Mouse (Mus musculus) left cerebral cortex, adult 18-20 months (tissue): Measurements from ENCODE around the gene Ptpn5. TPM values are rescaled to one million over a fixed set of nuclear protein-coding genes. Genes with fewer than 3 reads are reported as not detected.

Experiments
- DNase-seq, 2 experiments: peaks; one replicate each; pipeline ENCODE4 v3.0.0; 2021 to 2022; ENCODE audit warnings: low spot score in 2 of 2, mixed read lengths in 1 of 2
- long read RNA-seq, 2 experiments: library from polyadenylated mRNA; stranded (forward); transcript quantifications; one replicate each; pipeline ENCODE4 v2.0.0; 2021
- total RNA-seq, 2 experiments: library from RNA; stranded (reverse); gene quantifications; 2 replicates each; pipeline ENCODE4 v1.2.3; 2021

Ptpn5 gene
- total RNA-seq, result 100 to 1,000 TPM; 187 to 189 TPM
- long read RNA-seq, experiment 1, transcript Ptpn5-202 (14 exons, 3,137 nt), result minor isoform, 9 of 309 reads
- long read RNA-seq, experiment 1, transcript Ptpn5-201 (14 exons, 3,145 nt), result major isoform, 138 of 309 reads
- long read RNA-seq, experiment 1, partial matches to known transcripts, result 100 of 309 reads
- long read RNA-seq, experiment 1, other reads (novel, unspliced or antisense), result 62 of 309 reads
- long read RNA-seq, experiment 2, transcript Ptpn5-201 (14 exons, 3,145 nt), result major isoform, 93 of 232 reads
- long read RNA-seq, experiment 2, partial matches to known transcripts, result 108 of 232 reads
- long read RNA-seq, experiment 2, other reads (novel, unspliced or antisense), result 27 of 232 reads

- no peak for DNase-seq
These were observed at the start of gene Ptpn5 for GRCm38 (mm10) chr7:47133331-47133730. Gene Ptpn5 (minus strand): TSS chr7:47133684.

DNA sequence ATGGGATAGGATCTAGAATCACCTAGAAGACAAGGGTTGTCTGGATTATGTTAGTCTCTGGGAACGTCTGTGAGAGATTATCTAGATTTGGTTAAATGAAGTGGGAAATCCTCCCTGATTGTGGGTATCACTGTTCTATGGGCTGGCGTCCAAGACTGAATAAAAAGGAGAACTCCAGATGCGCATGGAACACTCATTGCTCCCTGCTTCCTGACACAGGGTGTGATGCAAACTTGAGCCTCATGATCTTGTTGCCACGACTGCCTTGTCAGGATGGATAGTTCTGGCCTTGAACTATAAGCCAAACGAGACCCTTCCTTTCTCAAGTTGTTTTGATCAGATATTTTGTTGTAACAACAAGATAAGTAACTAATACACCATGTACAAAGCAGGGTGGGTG lies 37.3 kb upstream of the Ptpn5 start:
- DNase-seq, result no peak

DNA sequence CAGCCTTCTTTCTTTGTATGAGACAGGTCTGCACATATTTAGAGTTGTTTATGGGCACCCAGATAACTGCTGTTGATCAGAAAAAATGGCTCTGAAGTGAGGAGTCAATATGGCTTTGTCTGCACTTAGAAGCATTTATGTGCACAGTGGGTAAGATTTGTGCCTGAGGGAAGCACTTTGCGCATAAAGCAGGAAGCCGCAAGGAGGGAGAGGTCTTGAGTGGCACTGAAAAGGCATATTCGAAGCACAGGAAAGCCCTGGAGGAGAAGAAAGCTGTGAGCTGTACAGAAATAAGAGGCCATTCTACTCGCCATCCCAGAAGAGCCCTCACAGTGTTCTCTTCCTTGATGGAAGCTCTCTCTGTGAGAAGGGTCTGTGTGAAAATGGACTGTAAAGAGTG lies 31.5 kb upstream of the Ptpn5 start:
- DNase-seq, result no peak

GRCm38 (mm10) chr7:47163203-47163602 lies 29.7 kb upstream of the Ptpn5 start:
- DNase-seq, result no peak

DNA sequence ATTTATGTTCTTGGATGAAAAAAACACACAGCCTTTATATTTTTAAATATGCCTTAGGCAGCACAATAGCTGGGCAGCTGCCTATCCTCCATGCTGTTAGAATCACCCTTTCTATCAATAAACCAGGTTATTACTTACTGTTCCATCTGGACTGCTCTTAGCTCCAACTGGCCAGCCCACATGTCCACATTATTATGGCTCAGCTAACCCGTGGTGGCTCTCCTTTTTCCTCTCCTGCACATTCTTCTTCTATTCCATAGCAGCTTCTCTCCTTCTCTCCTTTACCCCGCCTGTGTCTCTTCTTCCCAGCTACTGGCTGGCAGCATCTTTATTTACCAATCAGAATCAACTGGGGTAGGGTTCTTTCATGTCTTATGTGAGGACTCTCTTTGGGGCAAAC lies 25.0 kb upstream of the Ptpn5 start:
- DNase-seq, result peak in 1 of 2 experiments; percentile 18

- no peak for DNase-seq
These were observed 24.3 kb upstream of the Ptpn5 start for GRCm38 (mm10) chr7:47157743-47158142.

DNA sequence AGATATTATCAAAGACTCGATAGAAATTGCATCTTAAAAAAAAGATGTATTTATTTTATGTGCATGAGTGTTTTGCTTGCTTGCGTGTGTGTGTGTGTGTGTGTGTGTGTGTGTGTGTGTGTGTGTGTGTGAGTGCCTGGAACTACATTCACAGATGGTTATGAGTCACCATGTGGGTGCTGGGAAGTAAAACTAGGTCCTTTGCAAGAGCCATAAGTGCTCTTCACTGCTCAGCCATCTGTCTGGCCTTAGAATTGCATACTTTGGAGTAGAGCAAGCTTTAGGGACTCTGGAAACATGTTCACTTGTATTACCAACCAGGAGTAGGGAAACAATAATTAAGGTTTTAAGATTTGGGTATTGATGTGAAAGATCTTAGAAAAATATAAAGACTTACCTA lies 22.4 kb upstream of the Ptpn5 start:
- DNase-seq, result peak; percentile 52 to 65

DNA sequence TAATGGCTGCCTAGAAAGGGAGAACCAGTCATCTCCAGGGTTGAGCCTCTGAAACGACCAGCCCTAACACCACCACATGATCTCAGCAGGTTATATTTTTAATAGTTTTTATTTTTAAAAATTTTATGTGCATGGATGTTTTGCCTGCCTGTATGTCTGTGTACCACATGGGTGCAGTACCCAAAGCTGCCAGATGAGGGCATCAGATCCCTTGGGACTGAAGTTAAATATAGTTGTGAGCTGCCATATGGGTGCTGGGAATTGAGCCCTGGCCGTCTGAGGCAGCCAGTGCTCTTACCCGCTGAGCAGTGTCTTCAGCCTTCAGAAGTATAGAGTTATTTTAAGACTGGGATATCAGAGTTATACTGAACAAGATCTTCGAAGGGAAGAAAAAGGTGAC lies 21.9 kb upstream of the Ptpn5 start:
- DNase-seq, result no peak

GRCm38 (mm10) chr7:47150420-47151061 lies 17.1 kb upstream of the Ptpn5 start:
- DNase-seq, result peak; percentile 45 to 59

DNA sequence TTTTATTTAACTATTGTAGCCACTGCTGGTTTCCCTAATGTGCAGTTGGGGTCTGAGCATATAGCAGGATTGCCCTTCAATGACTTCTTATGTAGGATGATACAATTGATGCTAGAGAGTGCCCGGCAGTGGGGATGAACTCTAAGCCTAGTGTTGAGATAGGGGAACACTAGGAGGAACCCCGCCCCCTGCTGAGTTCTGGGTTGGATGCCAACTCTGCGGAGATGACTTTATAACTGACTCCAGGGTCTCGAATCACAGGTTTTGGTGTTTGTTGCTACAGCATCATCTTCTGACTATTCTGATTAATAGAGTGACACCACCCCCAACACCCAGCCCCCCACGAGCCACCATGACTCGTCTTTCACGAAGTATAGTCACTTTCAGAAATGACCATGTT lies 14.8 kb upstream of the Ptpn5 start:
- DNase-seq, result no peak

DNA sequence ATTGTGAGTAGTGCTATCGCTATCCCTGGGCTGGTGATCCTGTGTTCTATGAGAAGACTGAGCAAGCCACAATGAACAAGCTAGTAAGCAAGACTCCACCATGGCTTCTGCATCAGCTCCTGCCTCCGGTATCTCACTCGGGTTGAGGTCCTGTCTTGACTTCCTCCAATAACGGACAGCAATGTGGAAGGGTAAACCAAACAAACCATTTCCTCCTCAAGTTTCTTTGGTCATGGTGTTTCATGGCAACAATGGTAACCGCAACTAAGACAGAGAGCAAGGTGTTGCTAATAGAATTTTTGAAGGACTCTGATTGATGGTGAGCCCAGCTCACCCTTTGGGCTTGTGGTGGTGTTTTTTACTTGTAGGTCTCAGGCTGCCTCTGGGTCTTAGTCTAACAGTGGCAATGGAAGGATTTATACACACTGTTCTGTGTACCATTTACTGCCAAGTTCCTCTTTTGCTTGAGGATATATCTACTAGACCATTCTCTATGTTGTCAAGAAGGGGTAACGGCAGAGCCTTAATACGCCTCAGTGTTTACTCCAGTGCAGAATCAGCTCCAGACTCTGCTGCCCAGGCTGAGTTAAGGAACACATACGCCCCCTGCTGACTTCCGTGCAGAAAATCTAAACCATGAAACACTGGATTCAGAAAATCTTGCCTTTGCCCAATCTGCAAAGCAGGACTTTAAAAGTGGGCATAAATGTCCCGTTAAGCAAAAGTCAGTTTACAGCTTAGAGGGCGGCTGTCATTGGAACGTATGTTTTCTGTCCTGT lies 12.7 kb upstream of the Ptpn5 start:
- DNase-seq, result peak; percentile 76 to 77

GRCm38 (mm10) chr7:47144299-47144698 lies 10.8 kb upstream of the Ptpn5 start:
- no peak for DNase-seq

- DNase-seq, result no peak
These were observed 6.4 kb upstream of the Ptpn5 start for GRCm38 (mm10) chr7:47139823-47140325.

DNA sequence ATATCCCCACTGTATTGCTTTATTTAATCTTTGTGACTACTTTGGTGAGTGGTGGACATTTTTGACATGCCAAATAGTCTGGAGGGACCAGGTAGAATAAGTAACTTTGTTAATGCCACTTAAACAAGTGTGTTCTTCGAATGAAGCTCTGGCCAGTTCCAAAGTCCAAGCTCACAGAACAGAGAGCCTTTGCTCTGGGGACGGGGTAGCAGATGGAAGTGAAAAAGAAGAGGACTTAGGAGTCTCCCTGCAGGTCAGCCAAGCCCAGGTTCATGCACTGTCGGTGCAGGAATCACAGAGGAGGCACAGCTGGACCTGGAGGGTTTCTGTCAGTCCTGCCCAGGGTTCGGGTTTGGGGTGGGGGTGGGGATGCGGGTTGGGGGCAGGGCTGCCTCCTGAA lies 1.1 kb upstream of the Ptpn5 start:
- DNase-seq, result no peak

DNA sequence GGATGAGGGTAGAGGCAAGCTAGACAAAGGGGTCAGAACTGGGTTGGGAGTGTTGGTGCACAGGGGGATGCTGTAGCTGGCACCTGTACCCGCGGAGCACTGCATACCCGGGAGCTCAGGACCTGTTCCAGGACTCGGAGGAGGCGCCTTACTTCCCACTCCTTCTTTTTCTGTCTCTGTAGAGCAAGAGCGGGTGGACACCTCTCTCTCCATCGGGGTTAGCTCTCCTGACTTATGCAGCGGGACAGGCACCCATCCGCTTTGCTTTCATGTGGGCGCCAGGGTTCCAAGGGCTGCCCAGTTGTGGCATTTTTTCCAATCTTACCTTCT lies 588 bp downstream of the Ptpn5 start:
- DNase-seq, result peak; percentile 58 to 74

DNA sequence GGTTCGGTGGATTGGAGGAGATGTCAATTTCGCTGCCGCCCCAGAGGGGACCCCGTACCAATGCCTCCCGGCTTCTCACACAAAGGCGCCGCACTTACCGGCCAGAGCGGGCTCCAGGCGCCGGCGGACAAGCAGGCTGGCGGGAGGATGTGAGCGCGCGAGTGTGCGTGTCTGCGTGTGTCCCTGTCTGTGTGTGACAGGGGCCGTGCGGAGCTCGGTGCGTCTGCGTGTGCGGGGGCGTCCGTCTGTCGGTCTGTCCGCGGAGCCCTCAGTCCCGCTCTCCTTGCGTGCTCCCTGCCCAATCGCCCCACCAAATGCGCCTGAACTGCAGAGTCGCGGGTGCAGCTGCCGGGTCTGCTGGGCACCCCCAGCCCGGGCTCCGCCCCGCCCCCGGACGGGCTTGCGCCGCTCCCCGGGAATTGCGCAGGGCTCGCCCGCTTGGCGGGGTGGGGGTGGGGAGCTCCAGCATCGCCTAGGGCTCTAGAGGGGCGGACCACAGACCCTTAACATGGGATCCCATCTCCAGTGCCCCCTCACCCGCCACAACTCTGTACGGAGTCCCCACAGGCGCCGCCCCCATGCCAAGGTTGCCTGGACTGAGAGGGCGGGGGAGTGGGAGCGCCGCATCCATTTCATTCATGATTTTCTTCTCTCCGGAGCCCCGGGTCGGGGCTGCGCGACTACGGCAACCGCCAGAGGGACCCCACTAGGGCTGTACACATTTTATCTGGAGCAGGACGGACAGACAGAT lies 1.1 kb downstream of the Ptpn5 start:
- DNase-seq, result peak; percentile 71 to 75

- DNase-seq, result no peak
These were observed 1.7 kb downstream of the Ptpn5 start for GRCm38 (mm10) chr7:47131840-47132179.

GRCm38 (mm10) chr7:47131258-47131657 lies 2.2 kb downstream of the Ptpn5 start:
- no peak for DNase-seq

DNA sequence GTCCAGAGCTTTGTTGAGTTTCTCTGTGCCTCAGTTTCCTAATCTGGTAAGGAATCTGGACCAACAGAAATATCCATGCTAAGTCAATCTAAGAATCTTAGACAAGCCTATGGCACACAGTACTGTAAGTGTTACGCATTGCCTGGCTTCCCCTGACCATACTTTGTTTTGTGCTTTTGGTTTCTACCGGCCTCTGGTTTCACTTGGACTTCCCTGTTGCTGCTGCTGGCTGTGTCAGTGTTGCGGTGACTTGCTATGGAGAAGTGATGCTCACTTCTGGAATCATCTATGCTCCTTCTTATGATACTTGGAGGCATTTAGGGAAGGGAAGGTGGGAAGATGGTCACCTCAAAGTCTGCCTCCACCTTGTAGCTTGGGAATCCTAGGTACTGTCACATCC lies 11.5 kb downstream of the Ptpn5 start:
- no peak for DNase-seq

DNA sequence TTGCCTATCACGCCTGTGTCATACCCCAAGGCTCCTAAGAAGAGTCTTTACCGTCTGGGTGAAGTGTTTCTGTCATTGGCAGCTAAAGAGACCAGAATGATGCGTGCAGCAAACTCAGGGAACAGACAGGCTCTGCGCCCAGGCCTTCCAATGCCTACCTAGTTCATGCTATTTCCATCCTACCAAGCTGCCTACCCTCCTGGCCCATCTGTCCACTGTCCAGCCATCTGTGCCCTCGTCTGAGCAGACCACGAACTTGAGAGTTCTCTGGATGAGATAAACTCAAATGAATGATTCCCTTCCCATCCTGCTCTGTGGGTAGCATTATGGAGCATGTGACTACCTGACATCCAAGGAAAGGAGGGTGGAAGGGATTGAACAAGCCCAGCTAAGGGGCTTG lies 16.8 kb downstream of the Ptpn5 start:
- DNase-seq, result peak in 1 of 2 experiments; percentile 47

- no peak for DNase-seq
These were observed 18.0 kb downstream of the Ptpn5 start for GRCm38 (mm10) chr7:47115491-47115890.
